Mouse (Mus musculus): Measurements from ENCODE around the gene Ppp1r18.
A peak's percentile ranks its signal among the peaks of the same experiment; 100 is the strongest.

Ppp1r18 gene

GRCm38 (mm10) chr17:35865481-35866280 is at the start of gene Ppp1r18:
Gene Ppp1r18, plus strand, starts transcription at chr17:35865593.
- DNase-seq (ENCODE audit: low spot score in 2 of 2): peak in 1 of 2 experiments; percentile 18

- DNase-seq (ENCODE audit: low spot score in 2 of 2): no peak
These were observed 49.6 kb upstream of the Ppp1r18 start for GRCm38 (mm10) chr17:35815836-35816235.

GRCm38 (mm10) chr17:35816686-35817085 is 48.7 kb upstream of the Ppp1r18 start:
- no peak for DNase-seq (ENCODE audit: low spot score in 2 of 2)

GRCm38 (mm10) chr17:35817226-35817625 is 48.2 kb upstream of the Ppp1r18 start:
- DNase-seq (ENCODE audit: low spot score in 2 of 2): no peak

- DNase-seq (ENCODE audit: low spot score in 2 of 2): no peak
These were observed 45.3 kb upstream of the Ppp1r18 start for GRCm38 (mm10) chr17:35820111-35820510.

GRCm38 (mm10) chr17:35821439-35822430 is 43.7 kb upstream of the Ppp1r18 start, which contains the start of gene Ier3:
Gene Ier3, plus strand, starts transcription at chr17:35821684.
- peak; percentile 67 for DNase-seq (ENCODE audit: low spot score in 2 of 2)

GRCm38 (mm10) chr17:35822564-35822963 is 42.8 kb upstream of the Ppp1r18 start:
- no peak for DNase-seq (ENCODE audit: low spot score in 2 of 2)

GRCm38 (mm10) chr17:35822964-35823937 is 42.1 kb upstream of the Ppp1r18 start, which contains the start of gene Flot1:
Gene Flot1, plus strand, starts transcription at chr17:35823230.
- DNase-seq (ENCODE audit: low spot score in 2 of 2): peak; percentile 70 to 81

- DNase-seq (ENCODE audit: low spot score in 2 of 2): no peak
These were observed 41.0 kb upstream of the Ppp1r18 start for GRCm38 (mm10) chr17:35824402-35824801.

- DNase-seq (ENCODE audit: low spot score in 2 of 2): no peak
These were observed 40.1 kb upstream of the Ppp1r18 start for GRCm38 (mm10) chr17:35825109-35825850.

GRCm38 (mm10) chr17:35829737-35830136 is 35.7 kb upstream of the Ppp1r18 start:
- DNase-seq (ENCODE audit: low spot score in 2 of 2): peak; percentile 88 to 90

- no peak for DNase-seq (ENCODE audit: low spot score in 2 of 2)
These were observed 32.8 kb upstream of the Ppp1r18 start for GRCm38 (mm10) chr17:35832400-35833238.

- no peak for DNase-seq (ENCODE audit: low spot score in 2 of 2)
These were observed 32.1 kb upstream of the Ppp1r18 start for GRCm38 (mm10) chr17:35833239-35833751.

- no peak for DNase-seq (ENCODE audit: low spot score in 2 of 2)
These were observed 31.5 kb upstream of the Ppp1r18 start for GRCm38 (mm10) chr17:35833894-35834293.

- peak in 1 of 2 experiments; percentile 56 for DNase-seq (ENCODE audit: low spot score in 2 of 2)
These were observed 30.5 kb upstream of the Ppp1r18 start for GRCm38 (mm10) chr17:35834696-35835422.

GRCm38 (mm10) chr17:35835424-35836140 is 29.8 kb upstream of the Ppp1r18 start:
- no peak for DNase-seq (ENCODE audit: low spot score in 2 of 2)

- DNase-seq (ENCODE audit: low spot score in 2 of 2): peak; percentile 93 to 94
These were observed 29.0 kb upstream of the Ppp1r18 start for GRCm38 (mm10) chr17:35836178-35836965.

All from right cerebral cortex, adult 2 months (tissue).